Mouse (Mus musculus): ENCODE data around the gene Stard13.
A peak's percentile ranks its signal among the peaks of the same experiment; 100 is the strongest.

The Stard13 gene

DNA sequence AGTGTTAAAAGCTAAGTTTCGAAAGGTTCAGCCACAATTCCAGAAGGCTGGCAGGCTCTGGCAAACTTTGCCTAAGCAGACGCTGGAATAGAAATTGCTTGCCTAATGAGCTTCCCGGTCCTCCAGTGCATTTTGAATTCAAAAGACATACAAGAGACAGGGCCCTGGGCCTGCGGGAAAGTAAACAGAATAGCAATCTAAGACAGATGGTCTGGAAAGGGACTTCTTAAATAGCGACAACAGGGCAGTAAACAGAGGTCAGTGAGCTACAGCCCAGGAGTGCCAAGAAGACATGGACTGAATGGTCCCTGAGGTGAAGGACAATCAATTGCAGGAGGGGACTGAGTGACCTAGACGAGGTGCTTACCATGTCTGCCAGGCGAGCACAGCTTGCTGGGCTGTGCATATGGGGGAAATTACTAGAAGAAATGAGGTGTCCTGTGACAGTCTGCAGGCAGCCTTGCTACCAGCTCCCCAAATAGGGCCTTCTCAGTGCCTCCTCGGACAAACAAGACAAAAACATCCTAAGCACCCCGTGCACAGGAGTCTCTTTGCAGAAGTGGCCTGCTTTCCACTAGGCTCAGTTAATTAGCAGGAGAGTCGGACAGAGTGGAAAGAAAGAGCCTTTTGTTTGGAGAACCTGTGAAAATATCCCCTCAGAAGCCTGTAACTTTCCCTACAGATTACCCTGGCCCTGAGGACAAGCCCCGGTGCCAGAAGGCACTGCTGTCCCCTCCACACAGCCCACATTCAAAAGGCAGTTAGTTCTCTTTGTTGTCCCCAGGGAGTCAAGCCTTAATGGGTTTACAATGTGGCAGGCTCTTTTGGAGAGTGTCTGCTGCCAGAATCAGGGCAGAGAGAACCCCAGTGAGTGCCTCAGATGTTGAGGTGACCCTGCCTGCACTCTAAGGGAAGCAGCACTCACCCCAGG is 90.7 kb downstream of the Stard13 start:
- DNase-seq (ENCODE audit: low read depth, low spot score), result no peak

- peak; percentile 9 for DNase-seq (ENCODE audit: low read depth, low spot score)
These were observed 91.4 kb downstream of the Stard13 start for GRCm38 (mm10) chr5:151142241-151142640.

GRCm38 (mm10) chr5:151137901-151138300 is 95.7 kb downstream of the Stard13 start:
- DNase-seq (ENCODE audit: low read depth, low spot score), result no peak

- no peak for DNase-seq (ENCODE audit: low read depth, low spot score)
These were observed 96.3 kb downstream of the Stard13 start for GRCm38 (mm10) chr5:151137311-151137710.

DNA sequence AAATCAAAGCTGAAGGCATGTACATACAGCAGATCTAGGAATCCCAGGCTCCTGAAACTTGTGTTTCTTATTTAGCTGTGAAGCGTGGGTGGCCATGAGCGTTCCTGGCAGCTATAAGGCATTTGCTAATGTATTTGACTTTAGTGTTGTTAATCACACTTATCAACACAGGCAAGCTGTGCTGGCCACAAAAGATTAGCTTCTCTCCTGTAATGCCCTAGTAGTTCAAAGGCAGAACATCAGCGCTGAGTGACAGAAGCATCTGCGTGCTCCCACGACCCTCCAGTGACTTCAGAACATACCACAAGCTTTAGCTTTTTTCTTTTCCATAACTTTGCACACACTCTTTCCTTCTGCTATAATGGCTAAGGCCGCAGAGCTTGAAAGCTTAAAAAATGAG is 97.7 kb downstream of the Stard13 start:
- no peak for DNase-seq (ENCODE audit: low read depth, low spot score)

DNA sequence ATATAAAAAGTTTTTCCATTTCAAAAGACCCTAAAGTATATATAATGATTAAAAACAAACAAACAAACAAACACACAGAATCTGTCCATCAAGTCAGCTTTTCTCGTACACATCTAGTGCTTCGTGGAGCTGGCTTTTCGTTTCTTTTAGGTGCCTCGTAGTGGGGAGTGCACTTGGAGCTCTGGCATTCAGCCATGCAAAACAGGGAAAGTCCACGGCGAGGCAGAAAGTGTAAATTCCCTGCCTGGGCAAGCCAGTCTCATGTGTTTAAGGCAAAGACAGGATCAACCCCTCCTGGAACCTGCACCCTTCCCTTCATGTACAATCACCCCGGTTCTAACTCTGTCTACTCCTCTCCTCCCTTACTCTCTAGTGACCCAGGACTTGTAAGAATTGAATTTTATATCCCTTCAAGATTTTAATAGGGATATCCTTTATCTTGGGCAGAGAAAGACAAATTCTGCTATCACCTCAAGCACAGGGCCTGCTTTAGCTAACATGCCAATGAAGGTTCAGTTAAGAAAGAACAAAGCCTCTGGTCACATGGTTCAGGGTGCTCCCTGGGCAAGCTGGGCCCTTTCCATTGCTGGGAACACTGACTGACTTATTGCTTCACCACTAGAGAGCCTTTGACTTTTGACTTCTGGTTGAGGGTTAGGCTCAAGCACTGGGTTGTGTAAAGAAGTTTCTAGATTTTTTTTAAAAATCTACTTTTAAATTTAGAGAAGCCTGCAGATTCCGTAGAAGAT is 98.4 kb downstream of the Stard13 start:
- DNase-seq (ENCODE audit: low read depth, low spot score), result no peak

GRCm38 (mm10) chr5:151134202-151134601 is 99.4 kb downstream of the Stard13 start:
- no peak for DNase-seq (ENCODE audit: low read depth, low spot score)

- no peak for DNase-seq (ENCODE audit: low read depth, low spot score)
These were observed 99.9 kb downstream of the Stard13 start for GRCm38 (mm10) chr5:151133744-151134143.

DNA sequence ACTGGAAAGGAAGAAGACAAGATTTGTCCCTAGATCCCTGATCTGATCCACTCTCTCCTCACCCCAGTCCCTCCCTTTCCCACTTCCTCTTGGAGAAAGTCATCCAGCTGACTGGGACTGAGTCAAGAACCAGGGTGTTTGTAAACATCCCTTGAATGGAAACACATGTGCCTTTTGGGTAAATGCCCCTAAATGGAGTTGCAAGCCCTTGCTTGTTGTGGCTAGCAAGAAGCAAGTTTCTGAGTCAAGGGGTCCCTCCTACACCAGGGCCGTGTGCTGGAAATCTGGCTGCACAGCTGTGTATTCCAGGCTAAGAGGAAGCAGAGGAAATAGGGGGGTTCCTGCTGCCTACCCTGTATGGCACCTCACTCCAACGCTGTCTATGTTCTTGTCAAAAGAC is 103.9 kb downstream of the Stard13 start:
- DNase-seq (ENCODE audit: low read depth, low spot score), result no peak

DNA sequence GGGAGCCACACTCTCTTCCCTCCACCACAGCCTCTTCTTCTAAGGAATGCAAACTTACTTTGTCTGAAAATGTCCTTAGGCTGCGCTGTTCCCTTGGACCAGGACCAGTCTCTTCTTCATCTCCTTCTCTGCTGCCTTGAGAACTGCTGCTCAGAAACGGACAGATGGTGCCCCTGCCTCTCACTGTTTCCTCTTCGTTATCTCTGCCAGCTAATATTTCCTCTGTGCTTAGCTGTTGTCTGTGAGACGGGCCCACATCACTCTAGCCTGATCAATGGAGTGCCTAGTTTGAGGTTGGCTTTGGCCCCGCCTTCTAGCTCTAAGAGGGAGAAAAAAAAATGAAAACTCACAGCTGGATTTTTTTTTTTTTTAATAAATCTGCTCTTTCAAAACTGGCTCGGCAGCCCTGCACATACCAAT is 106.3 kb downstream of the Stard13 start:
- no peak for DNase-seq (ENCODE audit: low read depth, low spot score)

DNA sequence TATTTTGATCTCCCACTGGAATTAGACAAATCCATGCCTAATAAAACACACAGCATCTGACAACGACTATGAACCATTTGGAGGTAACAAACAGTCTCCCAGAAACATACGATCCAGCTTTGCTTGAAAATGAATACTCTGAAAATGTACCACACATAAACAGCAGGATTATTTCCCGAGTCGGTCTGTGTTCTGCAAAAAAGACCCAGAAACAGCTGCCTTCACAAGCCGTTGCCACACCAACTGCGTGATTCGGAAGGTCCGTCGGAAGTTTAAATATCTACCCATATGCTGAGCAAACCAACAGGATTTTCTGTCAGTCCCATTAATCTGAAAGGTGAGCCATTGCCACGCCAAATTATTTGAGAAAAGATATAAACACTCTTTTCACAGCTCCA is 107.0 kb downstream of the Stard13 start:
- no peak for DNase-seq (ENCODE audit: low read depth, low spot score)

- DNase-seq (ENCODE audit: low read depth, low spot score), result no peak
These were observed 107.5 kb downstream of the Stard13 start for GRCm38 (mm10) chr5:151125985-151126607.

- no peak for DNase-seq (ENCODE audit: low read depth, low spot score)
These were observed 115.8 kb downstream of the Stard13 start for GRCm38 (mm10) chr5:151117846-151118245.

- DNase-seq (ENCODE audit: low read depth, low spot score), result no peak
These were observed 117.3 kb downstream of the Stard13 start for GRCm38 (mm10) chr5:151116192-151116887.

DNA sequence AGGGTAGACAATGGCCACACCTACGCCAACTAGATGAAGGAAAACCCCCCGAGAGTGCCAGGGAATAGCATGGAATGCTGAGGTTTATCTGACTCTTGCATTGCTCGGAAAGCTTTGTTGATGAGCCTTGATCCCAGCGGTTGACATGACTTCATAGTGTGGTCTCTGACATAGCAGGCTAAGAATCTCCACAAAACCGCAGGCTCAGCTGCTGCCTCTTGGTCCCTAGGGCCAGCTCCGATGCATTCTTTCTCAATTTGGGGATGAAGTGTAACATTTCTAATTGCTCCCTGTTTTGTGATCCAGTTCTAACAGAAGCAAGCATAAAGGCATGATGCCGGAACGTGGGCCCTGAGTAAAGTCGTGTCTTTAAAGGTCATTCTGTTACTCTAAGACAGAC is 120.9 kb downstream of the Stard13 start:
- no peak for DNase-seq (ENCODE audit: low read depth, low spot score)

GRCm38 (mm10) chr5:151111080-151111871 is 122.4 kb downstream of the Stard13 start:
- no peak for DNase-seq (ENCODE audit: low read depth, low spot score)

DNA sequence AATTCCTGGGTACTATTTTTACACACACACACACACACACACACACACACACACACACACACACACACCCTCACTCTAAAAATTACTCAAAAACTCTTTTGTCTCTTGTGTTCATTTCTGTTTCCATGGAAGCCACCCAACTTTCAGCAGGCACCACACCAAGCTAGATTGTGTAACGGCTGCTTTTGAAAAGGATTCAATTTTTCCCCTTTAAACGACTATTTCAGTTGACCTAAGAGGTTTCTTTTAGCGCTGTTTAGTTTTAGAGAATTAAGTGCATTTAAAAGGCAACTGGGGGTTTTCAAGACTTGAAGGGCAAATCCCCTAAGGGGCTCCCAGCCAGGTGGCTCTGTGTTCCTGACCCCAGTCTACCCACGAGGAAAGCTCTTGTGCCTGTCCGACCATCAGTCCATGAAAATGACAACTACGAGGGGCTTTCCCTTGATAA is 123.2 kb downstream of the Stard13 start:
- DNase-seq (ENCODE audit: low read depth, low spot score), result no peak

DNA sequence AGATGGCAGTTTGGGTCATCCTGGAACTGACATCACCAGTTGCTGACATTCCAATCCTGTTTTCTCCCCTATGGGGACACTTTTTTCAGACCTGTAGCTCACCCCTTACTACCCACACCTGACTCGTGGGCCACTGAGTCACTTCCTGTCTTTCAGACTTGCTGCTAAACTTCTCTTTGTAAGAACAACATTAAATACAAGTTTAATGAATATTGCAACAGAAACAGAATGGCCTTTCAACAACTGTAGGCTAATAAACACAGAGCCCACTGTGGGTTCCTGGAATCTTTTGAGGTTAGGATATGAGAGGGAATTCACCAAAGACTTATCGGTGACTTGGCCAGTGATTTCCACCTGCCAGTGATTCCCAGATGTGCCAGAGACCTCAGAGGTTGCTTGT is 123.8 kb downstream of the Stard13 start:
- DNase-seq (ENCODE audit: low read depth, low spot score), result no peak

GRCm38 (mm10) chr5:151108955-151109354 is 124.7 kb downstream of the Stard13 start:
- no peak for DNase-seq (ENCODE audit: low read depth, low spot score)

GRCm38 (mm10) chr5:151108291-151108897 is 125.2 kb downstream of the Stard13 start:
- no peak for DNase-seq (ENCODE audit: low read depth, low spot score)
